Mouse (Mus musculus) mouse embryonic stem cell (cell line): ENCODE measurements around the gene Kcnq4.

Experiments used
- in situ Hi-C, 2 experiments: fragments of 300-500 bp; cut with MboI; formaldehyde crosslinking; loops; 1 replicate in 1 of 2; 3 replicates in 1 of 2; pipeline ENCODE4 v1.14.3; 2019 to 2020; ENCODE audit warnings: low sequenced_read_pairs in 2 of 2, low pct_unique_long_range_greater_than_20kb in 1 of 2, mixed read lengths in 1 of 2; ENCODE audit not compliant: unreplicated experiment in 1 of 2

Kcnq4 gene

GRCm38 (mm10) chr4:120649369-120650207 lies 98.8 kb downstream of the Kcnq4 start:
- in situ Hi-C loops: no loop called here
